Mouse (Mus musculus) lung, embryonic 15.5 days (tissue): ENCODE data around the gene Plekhg5. TPM values are rescaled to one million over a fixed set of nuclear protein-coding genes. Genes with fewer than 3 reads are reported as not detected.

Experiments used
- ATAC-seq: fragments of 200-750 bp; cut with Nextera tagmentation; 2 replicates; pipeline ENCODE4 v1.8.0; 2017; ENCODE audit warnings: moderate number of reproducible peaks, borderline replicate concordance; ENCODE audit not compliant: low FRiP score, low TSS enrichment; ENCODE audit errors: extremely low read depth
- H3K27ac ChIP-seq: fragments of 300-500 bp; sonication (generic); 2 replicates; pipeline ENCODE4 v1.5.1; 2015; ENCODE audit warnings: moderate library complexity, mild to moderate bottlenecking, inconsistent platforms
- H3K27me3 ChIP-seq: fragments of 300-500 bp; sonication (generic); 2 replicates; pipeline ENCODE4 v1.6.1; 2015; ENCODE audit warnings: inconsistent platforms
- H3K36me3 ChIP-seq: fragments of 300-500 bp; sonication (generic); 2 replicates; pipeline ENCODE4 v1.6.1; 2015; ENCODE audit warnings: inconsistent platforms
- H3K4me1 ChIP-seq: fragments of 300-500 bp; sonication (generic); 2 replicates; pipeline ENCODE4 v1.6.1; 2015; ENCODE audit warnings: inconsistent platforms
- H3K4me2 ChIP-seq: fragments of 300-500 bp; sonication (generic); 2 replicates; pipeline ENCODE4 v1.6.1; 2015; ENCODE audit warnings: inconsistent platforms, mild to moderate bottlenecking, moderate library complexity
- H3K4me3 ChIP-seq: fragments of 300-500 bp; sonication (generic); 2 replicates; pipeline ENCODE4 v1.5.1; 2015; ENCODE audit warnings: mild to moderate bottlenecking, inconsistent platforms
- H3K9ac ChIP-seq: fragments of 300-500 bp; sonication (generic); 2 replicates; pipeline ENCODE4 v1.6.1; 2015; ENCODE audit warnings: inconsistent platforms
- H3K9me3 ChIP-seq: fragments of 300-500 bp; sonication (generic); 2 replicates; pipeline ENCODE4 v1.6.1; 2016; ENCODE audit warnings: inconsistent platforms
- WGBS: fragments of 180-500 bp; shearing (Covaris S2); methylation state at CpG from one replicate; pipeline ENCODE4 v1.1.7; 2015; 5-methylcytosine and 5-hydroxymethylcytosine counted together
- polyA plus RNA-seq: library from polyadenylated mRNA; unstranded; fragments of >200 nt; fragmentation: Nextera tagmentation; extraction: Ambion mirVana; gene quantifications from 2 replicates; pipeline ENCODE4 v1.2.1, GENCODE M21; 2015

The Plekhg5 gene
- polyA plus RNA-seq, 1 experiment from 2014 or later, result 22.3 TPM

GRCm38 (mm10) chr4:152106746-152107145 is 34.4 kb downstream of the Plekhg5 start:
- H3K9me3 ChIP-seq, result no peaks in the 10 kb centered on the region
- H3K36me3 ChIP-seq, result peaks cover 65% of the 10 kb centered on the region
- H3K27me3 ChIP-seq, result no peaks in the 10 kb centered on the region
- H3K4me3 ChIP-seq, result no peak overlapping the region
- peak overlapping the region; percentile 68; the same call in 1 of the 2 replicates for H3K4me2 ChIP-seq
- H3K27ac ChIP-seq, result peak overlapping the region; percentile 96
- 58% methylated on average over 9 of the region's 9 CpGs for WGBS
- no peak overlapping the region for H3K9ac ChIP-seq
- H3K4me1 ChIP-seq, result peaks cover 30% of the 10 kb centered on the region
- no peak for ATAC-seq

- H3K4me1 ChIP-seq, result peaks cover 27% of the 10 kb centered on the region
- peak overlapping the region; percentile 96 for H3K27ac ChIP-seq
- peak; percentile 84 for ATAC-seq
- peak overlapping the region; percentile 68 for H3K4me2 ChIP-seq
- H3K27me3 ChIP-seq, result no peaks in the 10 kb centered on the region
- H3K4me3 ChIP-seq, result peak overlapping the region; percentile 35
- H3K9ac ChIP-seq, result peak overlapping the region; percentile 22; the same call in 1 of the 2 replicates
- H3K36me3 ChIP-seq, result peaks cover 66% of the 10 kb centered on the region
- 24% methylated on average over 24 of the region's 24 CpGs for WGBS
- no peaks in the 10 kb centered on the region for H3K9me3 ChIP-seq
Measured at GRCm38 (mm10) chr4:152107493-152107892, 35.2 kb downstream of the Plekhg5 start.

- H3K9me3 ChIP-seq, result no peaks in the 10 kb centered on the region
- peaks cover 67% of the 10 kb centered on the region for H3K36me3 ChIP-seq
- H3K4me1 ChIP-seq, result peaks cover 24% of the 10 kb centered on the region
- peak overlapping the region; percentile 96 for H3K27ac ChIP-seq
- WGBS, result 29% methylated on average over 30 of the region's 30 CpGs
- H3K9ac ChIP-seq, result peak overlapping the region; percentile 22; the same call in 1 of the 2 replicates
- peak overlapping the region; percentile 68 for H3K4me2 ChIP-seq
- H3K4me3 ChIP-seq, result peak overlapping the region; percentile 35
- H3K27me3 ChIP-seq, result no peaks in the 10 kb centered on the region
- peak; percentile 89 for ATAC-seq
Measured at GRCm38 (mm10) chr4:152107971-152108509, 35.7 kb downstream of the Plekhg5 start.

DNA sequence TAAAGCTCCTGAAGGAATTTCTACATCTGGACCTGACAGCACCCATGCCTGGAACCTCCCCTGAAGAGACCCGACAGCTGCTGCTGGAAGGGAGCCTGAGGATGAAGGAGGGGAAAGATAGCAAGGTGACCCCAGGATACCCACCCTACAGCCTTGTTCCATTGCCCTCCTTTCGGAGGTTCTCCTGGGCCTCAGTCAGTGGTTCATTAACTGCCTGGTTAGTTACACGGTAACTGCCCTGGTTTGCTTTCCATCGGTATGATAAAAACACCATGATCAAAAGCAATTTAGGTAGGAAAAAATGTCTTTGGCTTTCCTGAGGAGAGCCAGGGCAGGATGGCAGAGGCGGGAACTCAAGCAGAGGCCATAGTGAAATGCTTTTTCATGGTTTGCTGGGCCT is 36.4 kb downstream of the Plekhg5 start:
- no peak overlapping the region for H3K9ac ChIP-seq
- no peaks in the 10 kb centered on the region for H3K27me3 ChIP-seq
- WGBS, result 90% methylated on average over 5 of the region's 5 CpGs
- peak overlapping the region; percentile 68 for H3K4me2 ChIP-seq
- H3K36me3 ChIP-seq, result peaks cover 67% of the 10 kb centered on the region
- no peak overlapping the region for H3K27ac ChIP-seq
- H3K4me3 ChIP-seq, result peak overlapping the region; percentile 35; the same call in 1 of the 2 replicates
- no peaks in the 10 kb centered on the region for H3K9me3 ChIP-seq
- no peak for ATAC-seq
- H3K4me1 ChIP-seq, result peaks cover 24% of the 10 kb centered on the region

- H3K4me1 ChIP-seq, result peaks cover 24% of the 10 kb centered on the region
- no peak overlapping the region for H3K4me3 ChIP-seq
- no peak for ATAC-seq
- no peak overlapping the region for H3K27ac ChIP-seq
- H3K27me3 ChIP-seq, result peaks cover 5% of the 10 kb centered on the region
- no peaks in the 10 kb centered on the region for H3K9me3 ChIP-seq
- H3K4me2 ChIP-seq, result no peak overlapping the region
- H3K36me3 ChIP-seq, result peaks cover 67% of the 10 kb centered on the region
- WGBS, result 49% methylated on average over 3 of the region's 3 CpGs
- no peak overlapping the region for H3K9ac ChIP-seq
Measured at GRCm38 (mm10) chr4:152109509-152109908, 37.2 kb downstream of the Plekhg5 start.

DNA sequence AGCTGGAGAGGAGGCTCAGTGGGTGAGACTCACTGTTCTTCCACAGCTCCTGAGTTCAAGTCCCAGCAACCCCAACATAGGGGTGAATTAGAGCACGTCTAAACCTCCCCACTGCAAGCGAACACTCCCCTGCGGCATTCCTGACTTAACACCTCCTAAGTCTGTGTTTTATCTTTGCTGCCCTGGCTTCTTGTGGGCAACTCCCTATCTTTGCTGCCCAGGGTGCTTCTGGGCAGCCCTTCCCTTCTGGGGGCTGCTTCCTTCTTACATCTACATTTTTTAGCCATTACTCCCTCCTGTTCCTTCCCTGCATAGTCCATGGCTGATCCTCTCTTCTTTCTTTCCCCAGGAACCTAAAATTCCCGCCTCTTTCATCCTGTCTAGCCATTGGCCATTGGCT is 38.4 kb downstream of the Plekhg5 start:
- Histone ChIP-seq H3K4me3 (no peak overlapping the region), H3K4me1 (peaks cover 35% of the 10 kb centered on the region), H3K27me3 (peaks cover 17% of the 10 kb centered on the region), H3K36me3 (peaks cover 69% of the 10 kb centered on the region), H3K4me2 (no peak overlapping the region), H3K9me3 (no peaks in the 10 kb centered on the region), H3K9ac (no peak overlapping the region), H3K27ac (no peak overlapping the region)
- no peak for ATAC-seq
- 79% methylated on average over 4 of the region's 4 CpGs for WGBS

GRCm38 (mm10) chr4:152112329-152112728 is 40.0 kb downstream of the Plekhg5 start:
- Histone ChIP-seq H3K4me3 (no peak overlapping the region), H3K27ac (no peak overlapping the region), H3K9me3 (no peaks in the 10 kb centered on the region), H3K27me3 (peaks cover 31% of the 10 kb centered on the region), H3K4me2 (no peak overlapping the region), H3K4me1 (peaks cover 34% of the 10 kb centered on the region), H3K36me3 (peaks cover 63% of the 10 kb centered on the region), H3K9ac (no peak overlapping the region)
- 78% methylated on average over 9 of the region's 9 CpGs for WGBS
- no peak for ATAC-seq

GRCm38 (mm10) chr4:152114080-152114479 is 41.8 kb downstream of the Plekhg5 start:
- Histone ChIP-seq H3K4me3 (no peak overlapping the region), H3K27me3 (peaks cover 48% of the 10 kb centered on the region), H3K9ac (no peak overlapping the region), H3K36me3 (peaks cover 54% of the 10 kb centered on the region), H3K9me3 (no peaks in the 10 kb centered on the region), H3K27ac (no peak overlapping the region), H3K4me2 (no peak overlapping the region), H3K4me1 (peaks cover 17% of the 10 kb centered on the region)
- 72% methylated on average over 16 of the region's 16 CpGs for WGBS
- ATAC-seq, result no peak

DNA sequence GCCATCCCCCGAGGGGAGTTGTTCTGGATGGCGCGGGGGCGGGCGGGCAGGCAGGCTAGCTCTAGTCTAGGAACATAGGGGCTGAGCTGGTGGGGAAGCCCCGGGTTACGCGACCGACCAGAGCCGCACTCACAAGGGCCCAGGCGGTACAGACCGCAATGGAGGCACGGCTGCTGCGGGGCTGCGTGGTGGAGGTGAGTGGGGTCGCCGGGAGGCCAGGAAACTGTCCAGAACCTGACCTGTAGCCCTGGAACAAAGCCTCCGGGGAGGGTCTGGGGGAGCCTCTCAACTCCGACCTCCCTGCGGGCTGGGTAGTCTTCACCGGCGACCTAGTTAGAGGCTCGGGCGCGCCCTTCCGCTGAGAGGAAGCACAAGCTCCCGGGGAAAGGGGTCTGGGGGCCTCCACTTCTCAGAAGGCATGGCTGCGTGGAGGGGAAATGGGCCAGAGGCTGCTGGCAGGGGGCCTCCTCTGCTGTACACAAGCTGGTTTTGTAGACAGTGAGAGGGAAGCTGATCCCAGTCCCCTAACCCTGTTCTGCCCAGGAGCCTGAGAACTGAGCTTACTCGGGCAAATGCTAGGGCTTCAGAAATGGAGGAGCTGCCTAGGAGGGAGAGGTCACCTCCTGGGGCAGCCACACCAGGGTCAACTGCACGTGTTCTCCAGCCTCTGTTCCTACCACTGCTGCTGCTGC is 43.8 kb downstream of the Plekhg5 start, which contains the start of gene Tnfrsf25:
Gene Tnfrsf25 (plus strand): TSS at position 14 of the 692 bp plus-strand sequence.
- H3K4me1 ChIP-seq, result peaks cover 35% of the 10 kb centered on the region
- peaks cover 38% of the 10 kb centered on the region for H3K36me3 ChIP-seq
- 4% methylated on average over 30 of the region's 30 CpGs for WGBS

GRCm38 (mm10) chr4:152117538-152117937 is 45.2 kb downstream of the Plekhg5 start:
- Histone ChIP-seq H3K27me3 (peaks cover 83% of the 10 kb centered on the region), H3K27ac (no peak overlapping the region), H3K4me2 (no peak overlapping the region), H3K4me1 (peaks cover 38% of the 10 kb centered on the region), H3K4me3 (no peak overlapping the region), H3K9ac (no peak overlapping the region), H3K36me3 (peaks cover 27% of the 10 kb centered on the region), H3K9me3 (no peaks in the 10 kb centered on the region)
- no peak for ATAC-seq
- 57% methylated on average over 9 of the region's 9 CpGs for WGBS

More for the DNA sequence above, 43.8 kb downstream of the Plekhg5 start, which contains the start of gene Tnfrsf25:
- Histone ChIP-seq H3K9ac (peak within 1 kb of the TSS; percentile 17), H3K27me3 (peaks cover 68% of the 10 kb centered on the region), H3K9me3 (no peaks in the 10 kb centered on the region), H3K27ac (no peak within 1 kb of the TSS), H3K4me2 (peak within 1 kb of the TSS; percentile 45), H3K4me3 (0 out of 2 replicates have a peak within 1 kb of the TSS, but pooled peaks have one; percentile 1)
- peak; percentile 13; the same call in 1 of the 2 replicates for ATAC-seq

GRCm38 (mm10) chr4:152119396-152120292 is 47.3 kb downstream of the Plekhg5 start:
- no peak overlapping the region for H3K4me3 ChIP-seq
- H3K9me3 ChIP-seq, result no peaks in the 10 kb centered on the region
- H3K27ac ChIP-seq, result no peak overlapping the region
- H3K4me1 ChIP-seq, result peaks cover 37% of the 10 kb centered on the region
- no peak overlapping the region for H3K9ac ChIP-seq
- peaks cover 5% of the 10 kb centered on the region; the same call in 1 of the 2 replicates for H3K36me3 ChIP-seq
- no peak for ATAC-seq
- WGBS, result 9% methylated on average over 39 of the region's 39 CpGs
- peaks cover 96% of the 10 kb centered on the region for H3K27me3 ChIP-seq
- H3K4me2 ChIP-seq, result peak overlapping the region; percentile 23; the same call in 1 of the 2 replicates
